Mouse (Mus musculus) forebrain, embryonic 15.5 days (tissue): Measurements from ENCODE around the gene Atf2. TPM values are rescaled to one million over a fixed set of nuclear protein-coding genes. Genes with fewer than 3 reads are reported as not detected.

Source experiments
- polyA plus RNA-seq: library from polyadenylated mRNA; unstranded; fragments of >200 nt; fragmentation: Nextera tagmentation; extraction: Ambion mirVana; gene quantifications from 2 replicates; pipeline ENCODE4 v1.2.1, GENCODE M21; 2015

Atf2 gene
- polyA plus RNA-seq, 1 experiment from 2014 or later: 113 TPM

Other genes starting within 250 kb of the Atf2 start
- 87.9 and 94.9 TPM in 2 replicates for gene Chn1, start 117.3 kb downstream of the Atf2 start, polyA plus RNA-seq
- 878 and 886 TPM in 2 replicates for gene Atp5g3, start 18.7 kb upstream of the Atf2 start, polyA plus RNA-seq